9 mouse cellular contexts compared by ENCODE assay signal in genomic region chr3:144760592-144761309, GRCm38 (mm10). TPM values are rescaled to one million over a fixed set of nuclear protein-coding genes. Genes with fewer than 3 reads are reported as not detected.
DNase-seq lines count a peak whose midpoint lies in the region; ATAC-seq and TF ChIP-seq lines count a peak whose summit lies in the region.
"Had no signal": no experiment of that assay in that cellular context is flagged by ENCODE, and none has a peak within 500 bp of the region (broad histone marks: within the 10 kb centered on the region; RNA-seq: fewer than 3 reads in every experiment).

Clca3a1 (minus strand) TSS chr3:144760977.

- 60% methylated on average over 9 of the region's 11 CpGs for WGBS in limb, embryonic 14.5 days
- WGBS in limb, embryonic 10.5 days, result 81% methylated on average over 10 of the region's 11 CpGs
- WGBS in embryonic facial prominence, embryonic 15.5 days, result 69% methylated on average over 9 of the region's 11 CpGs
- WGBS in small intestine, adult 2 months, result 16% methylated on average over 11 of the region's 11 CpGs
- 84% methylated on average over 11 of the region's 11 CpGs for WGBS in hindbrain, embryonic 10.5 days

- peak; percentile 19; the same call in 1 of the 2 replicates for ATAC-seq in limb, embryonic 14.5 days (ENCODE audit: low FRiP score, low read depth)
- peak; percentile 29; the same call in 1 of the 2 replicates for ATAC-seq in embryonic facial prominence, embryonic 15.5 days (ENCODE audit: insufficient number of reproducible peaks, low FRiP score, low TSS enrichment, low read depth)
- ATAC-seq in monocyte, adult 5-6 weeks (replicated peaks; ENCODE audit: insufficient number of reproducible peaks, low FRiP score, low TSS enrichment, poor library complexity, severe bottlenecking), result no peak

- H3K4me3 ChIP-seq in limb, embryonic 14.5 days (replicated peaks; ENCODE audit: low read length), result no peak within 1 kb of the TSS
- H3K4me3 ChIP-seq in limb, embryonic 10.5 days, result no peak within 1 kb of the TSS
- no peak within 1 kb of the TSS for H3K4me3 ChIP-seq in embryonic facial prominence, embryonic 15.5 days (replicated peaks)
- H3K4me3 ChIP-seq in small intestine, adult 2 months (ENCODE audit: low read depth, low read length), result peak within 1 kb of the TSS; percentile 50
- no peak within 1 kb of the TSS for H3K4me3 ChIP-seq in hindbrain, embryonic 10.5 days

- H3K9ac ChIP-seq in limb, embryonic 14.5 days (ENCODE audit: low read depth, low read length, severe bottlenecking), result no peak within 1 kb of the TSS
- H3K9ac ChIP-seq in embryonic facial prominence, embryonic 15.5 days, result no peak within 1 kb of the TSS

- H3K27ac ChIP-seq in limb, embryonic 14.5 days (replicated peaks; ENCODE audit: low read depth, low read length), result no peak within 1 kb of the TSS
- no peak within 1 kb of the TSS for H3K27ac ChIP-seq in limb, embryonic 10.5 days
- H3K27ac ChIP-seq in embryonic facial prominence, embryonic 15.5 days (replicated peaks), result no peak within 1 kb of the TSS
- H3K27ac ChIP-seq in small intestine, adult 2 months (ENCODE audit: insufficient read depth, low read depth, low read length), result peak within 1 kb of the TSS; percentile 75
- H3K27ac ChIP-seq in hindbrain, embryonic 10.5 days, result no peak within 1 kb of the TSS

- H3K4me2 ChIP-seq in limb, embryonic 14.5 days (replicated peaks; ENCODE audit: low read depth, low read length, severe bottlenecking), result no peak within 1 kb of the TSS
- no peak within 1 kb of the TSS for H3K4me2 ChIP-seq in embryonic facial prominence, embryonic 15.5 days (replicated peaks)

- no peaks in the 10 kb centered on the region for H3K9me3 ChIP-seq in limb, embryonic 14.5 days (ENCODE audit: control insufficient read depth, low read length)
- H3K9me3 ChIP-seq in limb, embryonic 10.5 days (replicated peaks), result no peaks in the 10 kb centered on the region
- H3K9me3 ChIP-seq in embryonic facial prominence, embryonic 15.5 days (replicated peaks), result no peaks in the 10 kb centered on the region
- H3K9me3 ChIP-seq in hindbrain, embryonic 10.5 days, result no peaks in the 10 kb centered on the region

- no peak for TF ChIP-seq CTCF in small intestine, adult 2 months (IDR thresholded peaks at IDR 0.05; ENCODE audit: extremely low read depth, insufficient read length, insufficient replicate concordance, low read depth, low read length)

- no peaks in the 10 kb centered on the region for H3K36me3 ChIP-seq in limb, embryonic 14.5 days (ENCODE audit: control insufficient read depth, insufficient read depth, low read length)
- H3K36me3 ChIP-seq in limb, embryonic 10.5 days, result no peaks in the 10 kb centered on the region
- no peaks in the 10 kb centered on the region for H3K36me3 ChIP-seq in embryonic facial prominence, embryonic 15.5 days
- 0 out of 2 replicates have a peak, but pooled peaks cover 1% of the 10 kb centered on the region for H3K36me3 ChIP-seq in small intestine, adult 2 months (ENCODE audit: control insufficient read depth, insufficient read depth, low read length)
- no peaks in the 10 kb centered on the region for H3K36me3 ChIP-seq in hindbrain, embryonic 10.5 days

- peaks cover 5% of the 10 kb centered on the region; the same call in 1 of the 2 replicates for H3K4me1 ChIP-seq in limb, embryonic 14.5 days (ENCODE audit: control insufficient read depth, insufficient read depth, low read length)
- peaks cover 8% of the 10 kb centered on the region; the same call in 1 of the 2 replicates for H3K4me1 ChIP-seq in limb, embryonic 10.5 days
- no peaks in the 10 kb centered on the region for H3K4me1 ChIP-seq in embryonic facial prominence, embryonic 15.5 days
- peaks cover 4% of the 10 kb centered on the region; the same call in 1 of the 2 replicates for H3K4me1 ChIP-seq in small intestine, adult 2 months (ENCODE audit: control insufficient read depth, insufficient read depth, insufficient read length, low read length)
- no peaks in the 10 kb centered on the region for H3K4me1 ChIP-seq in hindbrain, embryonic 10.5 days (replicated peaks)

- no peaks in the 10 kb centered on the region for H3K27me3 ChIP-seq in limb, embryonic 14.5 days (ENCODE audit: control insufficient read depth, insufficient read depth, low read length)
- H3K27me3 ChIP-seq in limb, embryonic 10.5 days (ENCODE audit: low read depth, poor library complexity, severe bottlenecking), result no peaks in the 10 kb centered on the region
- no peaks in the 10 kb centered on the region for H3K27me3 ChIP-seq in embryonic facial prominence, embryonic 15.5 days
- H3K27me3 ChIP-seq in small intestine, adult 2 months (ENCODE audit: control insufficient read depth, insufficient read depth, low read length), result no peaks in the 10 kb centered on the region
- no peaks in the 10 kb centered on the region for H3K27me3 ChIP-seq in hindbrain, embryonic 10.5 days (ENCODE audit: insufficient read depth, poor library complexity, severe bottlenecking)

- no peak for TF ChIP-seq POLR2A in limb, embryonic 14.5 days (IDR thresholded peaks at IDR 0.05; ENCODE audit: borderline replicate concordance, extremely low read depth, insufficient read depth, insufficient read length)
- TF ChIP-seq POLR2A in small intestine, adult 2 months (IDR thresholded peaks at IDR 0.05; ENCODE audit: low read depth, low read length), result no peak

- DNase-seq in limb, embryonic 14.5 days (ENCODE audit: low spot score), result peak; percentile 60
- no peak for DNase-seq in limb, embryonic 10.5 days (ENCODE audit: low spot score)
- peak; percentile 47 for DNase-seq in kidney, postnatal 14 days
- no peak for DNase-seq in hindbrain, embryonic 10.5 days (ENCODE audit: low spot score)
- no peak for DNase-seq in gastrocnemius, adult 18-20 months (ENCODE audit: low spot score)

RNA-seq across cellular contexts. Expression of gene Clca3a1, which starts in this region (rescaled TPM):
- polyA plus RNA-seq in limb, embryonic 14.5 days (2012; rRNA removed), result 2.0 and 2.1 TPM in 2 replicates
- polyA plus RNA-seq in limb, embryonic 14.5 days (2014; fragmentation: Nextera tagmentation; extraction: Ambion mirVana), result 0.58 and 0.70 TPM in 2 replicates
- polyA plus RNA-seq in limb, embryonic 10.5 days (2016; fragmentation: Nextera tagmentation; extraction: Ambion mirVana), result 0.05 and 0.11 TPM in 2 replicates
- 1.4 and 2.5 TPM in 2 replicates for polyA plus RNA-seq in embryonic facial prominence, embryonic 15.5 days (2015; fragmentation: Nextera tagmentation; extraction: Ambion mirVana)
- polyA plus RNA-seq in small intestine, adult 2 months (2012; rRNA removed), result 0.88 and 4.2 TPM in 2 replicates
- polyA plus RNA-seq in hindbrain, embryonic 10.5 days (2016; fragmentation: Nextera tagmentation; extraction: Ambion mirVana), result not detected in 2 replicates
- total RNA-seq in monocyte, adult 5-6 weeks (2017), result 1.2 TPM in 1 of 3 replicates, not detected in the others
- total RNA-seq in gastrocnemius, adult 18-20 months (2021), result under 1 TPM; 0.09 to 0.18 TPM
- total RNA-seq: granulocyte monocyte progenitor cell, adult 5-6 weeks had no signal

Comparison
In these comparisons a context has a peak if more than half of its experiments do, and no peak if none do; other contexts are left out.
1. DNase-seq: peak in limb, embryonic 14.5 days (single experiment) and kidney, postnatal 14 days (single experiment); none in limb, embryonic 10.5 days (single experiment), hindbrain, embryonic 10.5 days (single experiment) and gastrocnemius, adult 18-20 months (single experiment).